Mouse (Mus musculus) right cerebral cortex, postnatal 10 days (tissue): ENCODE data around the gene Vmn1r197.
A peak's percentile ranks its signal among the peaks of the same experiment; 100 is the strongest.
"Not testable (repeated sequence)": the region's sequence is repeated elsewhere in the genome, so short reads cannot be mapped to it uniquely, and the experiment has no call there.

Experiments used
- DNase-seq, 2 experiments: peaks; one replicate each; pipeline ENCODE4 v3.0.0; 2021; ENCODE audit warnings: low spot score in 2 of 2

Vmn1r197 gene

GRCm38 (mm10) chr13:22324289-22324688, at the start of gene Vmn1r197:
TSS of gene Vmn1r197 (plus strand) at chr13:22324589.
- DNase-seq, result no peak

GRCm38 (mm10) chr13:22284578-22284977, 39.8 kb upstream of the Vmn1r197 start:
- DNase-seq, result no peak

GRCm38 (mm10) chr13:22289620-22290019, 34.8 kb upstream of the Vmn1r197 start, which contains the start of gene Vmn1r196:
TSS of gene Vmn1r196 (plus strand) at chr13:22289920.
- no peak for DNase-seq

GRCm38 (mm10) chr13:22308075-22308474, 16.3 kb upstream of the Vmn1r197 start:
- DNase-seq, result not testable (repeated sequence)

- no peak for DNase-seq
Measured at GRCm38 (mm10) chr13:22315361-22315760, 9.0 kb upstream of the Vmn1r197 start.

GRCm38 (mm10) chr13:22317366-22317765, 7.0 kb upstream of the Vmn1r197 start:
- no peak for DNase-seq

GRCm38 (mm10) chr13:22320091-22320490, 4.3 kb upstream of the Vmn1r197 start:
- no peak for DNase-seq

- no peak for DNase-seq
Measured at GRCm38 (mm10) chr13:22333269-22333668, 8.9 kb downstream of the Vmn1r197 start.

GRCm38 (mm10) chr13:22335565-22335964, 11.2 kb downstream of the Vmn1r197 start:
- no peak for DNase-seq

- no peak for DNase-seq
Measured at GRCm38 (mm10) chr13:22350064-22350463, 25.7 kb downstream of the Vmn1r197 start, which contains the start of gene Vmn1r198. TSS of gene Vmn1r198 (plus strand) at chr13:22350364.

GRCm38 (mm10) chr13:22350813-22351212, 26.4 kb downstream of the Vmn1r197 start:
- no peak for DNase-seq

- DNase-seq, result no peak
Measured at GRCm38 (mm10) chr13:22379518-22379917, 55.1 kb downstream of the Vmn1r197 start, which contains the start of gene Vmn1r199. TSS of gene Vmn1r199 (plus strand) at chr13:22379818.

- DNase-seq, result peak; percentile 24 to 69
Measured at GRCm38 (mm10) chr13:22381128-22381527, 56.7 kb downstream of the Vmn1r197 start.
